Mouse (Mus musculus): ENCODE measurements around the gene Tssk1.

Gene Tssk1

GRCm38 (mm10) chr16:17945081-17945831, 51.2 kb downstream of the Tssk1 start:
- no peak for DNase-seq (ENCODE audit: low read depth, low spot score)
